Mouse (Mus musculus): ENCODE results near the gene Fbxw15. TPM values are rescaled to one million over a fixed set of nuclear protein-coding genes. Genes with fewer than 3 reads are reported as not detected.
"Not testable (repeated sequence)": the region's sequence is repeated elsewhere in the genome, so short reads cannot be mapped to it uniquely, and the experiment has no call there.

Gene Fbxw15
- not detected in 2 replicates for polyA plus RNA-seq (2016; fragmentation: Nextera tagmentation; extraction: Ambion mirVana)

GRCm38 (mm10) chr9:109568162-109568561, at the start of gene Fbxw15:
Gene Fbxw15, minus strand, starts transcription at chr9:109568262.
- H3K4me1 ChIP-seq (replicated peaks); H3K27me3 ChIP-seq; H3K9ac ChIP-seq (replicated peaks); H3K4me3 ChIP-seq (replicated peaks); H3K27ac ChIP-seq; H3K4me2 ChIP-seq; ATAC-seq (ENCODE audit: insufficient number of reproducible peaks, insufficient read depth, low FRiP score, low TSS enrichment, low read depth); H3K36me3 ChIP-seq; H3K9me3 ChIP-seq: not testable (repeated sequence)
- WGBS = 82% methylated on average over 4 of the region's 4 CpGs

- not testable (repeated sequence) for H3K9me3 ChIP-seq; H3K4me1 ChIP-seq (replicated peaks); H3K9ac ChIP-seq (replicated peaks); H3K27ac ChIP-seq; ATAC-seq (ENCODE audit: insufficient number of reproducible peaks, insufficient read depth, low FRiP score, low TSS enrichment, low read depth); H3K4me2 ChIP-seq; H3K27me3 ChIP-seq; H3K4me3 ChIP-seq (replicated peaks); H3K36me3 ChIP-seq
- WGBS = 48% methylated on average over 5 of the region's 5 CpGs
Observed at GRCm38 (mm10) chr9:109606837-109607236, 38.8 kb upstream of the Fbxw15 start.

- H3K4me1 ChIP-seq (replicated peaks); H3K4me3 ChIP-seq (replicated peaks); ATAC-seq (ENCODE audit: insufficient number of reproducible peaks, insufficient read depth, low FRiP score, low TSS enrichment, low read depth); H3K36me3 ChIP-seq; H3K9ac ChIP-seq (replicated peaks); H3K27ac ChIP-seq; H3K4me2 ChIP-seq; H3K9me3 ChIP-seq; H3K27me3 ChIP-seq: not testable (repeated sequence)
- WGBS = 55% methylated on average over 2 of the region's 2 CpGs
Observed at GRCm38 (mm10) chr9:109602128-109602527, 34.1 kb upstream of the Fbxw15 start.

- Histone ChIP-seq H3K4me3 (replicated peaks) (no peak overlapping the region), H3K4me1 (replicated peaks) (no peaks in the 10 kb centered on the region), H3K4me2 (no peak overlapping the region), H3K36me3 (no peaks in the 10 kb centered on the region), H3K9me3 (no peaks in the 10 kb centered on the region), H3K9ac (replicated peaks) (no peak overlapping the region), H3K27ac (no peak overlapping the region), H3K27me3 (no peaks in the 10 kb centered on the region)
- ATAC-seq (ENCODE audit: insufficient number of reproducible peaks, insufficient read depth, low FRiP score, low TSS enrichment, low read depth) = no peak
Observed at GRCm38 (mm10) chr9:109597226-109597625, 29.2 kb upstream of the Fbxw15 start.

GRCm38 (mm10) chr9:109594866-109595265, 26.8 kb upstream of the Fbxw15 start:
- 82% methylated on average over 2 of the region's 2 CpGs for WGBS
- H3K9me3 ChIP-seq = no peaks in the 10 kb centered on the region
- no peaks in the 10 kb centered on the region for H3K36me3 ChIP-seq
- no peaks in the 10 kb centered on the region for H3K4me1 ChIP-seq (replicated peaks)
- no peak overlapping the region for H3K4me2 ChIP-seq
- no peak overlapping the region for H3K4me3 ChIP-seq (replicated peaks)
- H3K27me3 ChIP-seq = no peaks in the 10 kb centered on the region
- H3K9ac ChIP-seq (replicated peaks) = no peak overlapping the region
- no peak for ATAC-seq (ENCODE audit: insufficient number of reproducible peaks, insufficient read depth, low FRiP score, low TSS enrichment, low read depth)
- H3K27ac ChIP-seq = no peak overlapping the region

GRCm38 (mm10) chr9:109565546-109565945, 2.5 kb downstream of the Fbxw15 start:
- H3K9me3 ChIP-seq = no peaks in the 10 kb centered on the region
- no peak overlapping the region for H3K4me2 ChIP-seq
- H3K27ac ChIP-seq = no peak overlapping the region
- no peak for ATAC-seq (ENCODE audit: insufficient number of reproducible peaks, insufficient read depth, low FRiP score, low TSS enrichment, low read depth)
- no peak overlapping the region for H3K9ac ChIP-seq (replicated peaks)
- H3K4me3 ChIP-seq (replicated peaks) = no peak overlapping the region
- no peaks in the 10 kb centered on the region for H3K36me3 ChIP-seq
- H3K4me1 ChIP-seq (replicated peaks) = no peaks in the 10 kb centered on the region
- 48% methylated on average over 1 of the region's 1 CpGs for WGBS
- no peaks in the 10 kb centered on the region for H3K27me3 ChIP-seq

- H3K27me3 ChIP-seq; H3K27ac ChIP-seq; H3K36me3 ChIP-seq; H3K4me3 ChIP-seq (replicated peaks); ATAC-seq (ENCODE audit: insufficient number of reproducible peaks, insufficient read depth, low FRiP score, low TSS enrichment, low read depth); H3K9me3 ChIP-seq; H3K9ac ChIP-seq (replicated peaks); H3K4me1 ChIP-seq (replicated peaks); H3K4me2 ChIP-seq: not testable (repeated sequence)
Observed at GRCm38 (mm10) chr9:109562106-109562505, 6.0 kb downstream of the Fbxw15 start.

GRCm38 (mm10) chr9:109552483-109552882, 15.6 kb downstream of the Fbxw15 start:
- Histone ChIP-seq H3K4me1 (replicated peaks) (no peaks in the 10 kb centered on the region), H3K9ac (replicated peaks) (no peak overlapping the region), H3K27ac (no peak overlapping the region), H3K9me3 (no peaks in the 10 kb centered on the region), H3K4me2 (no peak overlapping the region), H3K36me3 (no peaks in the 10 kb centered on the region), H3K4me3 (replicated peaks) (no peak overlapping the region), H3K27me3 (no peaks in the 10 kb centered on the region)
- WGBS = 66% methylated on average over 3 of the region's 3 CpGs
- ATAC-seq (ENCODE audit: insufficient number of reproducible peaks, insufficient read depth, low FRiP score, low TSS enrichment, low read depth) = no peak

GRCm38 (mm10) chr9:109549666-109550065, 18.4 kb downstream of the Fbxw15 start:
- H3K4me3 ChIP-seq (replicated peaks); H3K9me3 ChIP-seq; H3K9ac ChIP-seq (replicated peaks); H3K4me1 ChIP-seq (replicated peaks); H3K36me3 ChIP-seq; H3K4me2 ChIP-seq; H3K27me3 ChIP-seq; ATAC-seq (ENCODE audit: insufficient number of reproducible peaks, insufficient read depth, low FRiP score, low TSS enrichment, low read depth); H3K27ac ChIP-seq: not testable (repeated sequence)
- WGBS = 39% methylated on average over 2 of the region's 2 CpGs

GRCm38 (mm10) chr9:109523385-109524064, 44.5 kb downstream of the Fbxw15 start:
- no peak for ATAC-seq (ENCODE audit: insufficient number of reproducible peaks, insufficient read depth, low FRiP score, low TSS enrichment, low read depth)

More at GRCm38 (mm10) chr9:109523385-109524064, 44.5 kb downstream of the Fbxw15 start:
- no peak overlapping the region for H3K27ac ChIP-seq
- no peaks in the 10 kb centered on the region for H3K27me3 ChIP-seq
- WGBS = 86% methylated on average over 5 of the region's 5 CpGs
- no peaks in the 10 kb centered on the region for H3K36me3 ChIP-seq
- H3K9ac ChIP-seq (replicated peaks) = no peak overlapping the region
- H3K4me3 ChIP-seq (replicated peaks) = no peak overlapping the region
- no peaks in the 10 kb centered on the region for H3K9me3 ChIP-seq
- no peak overlapping the region for H3K4me2 ChIP-seq
- no peaks in the 10 kb centered on the region for H3K4me1 ChIP-seq (replicated peaks)

Measured in limb, embryonic 12.5 days (tissue).